Mouse (Mus musculus) testis, adult 2 months (tissue): ENCODE measurements around the gene Sds.

Experiments used
- CTCF ChIP-seq: fragments of 200-500 bp; IDR thresholded peaks from 2 replicates; pipeline ENCODE4 v1.5.1; 2012; ENCODE audit warnings: low read depth, mild to moderate bottlenecking, inconsistent platforms, low read length, moderate library complexity; ENCODE audit not compliant: control insufficient read depth, insufficient read depth, insufficient replicate concordance
- POLR2A ChIP-seq: fragments of 200-500 bp; IDR thresholded peaks from 2 replicates; pipeline ENCODE4 v1.6.1; 2012; ENCODE audit warnings: low read depth, mild to moderate bottlenecking, inconsistent platforms, low read length, moderate library complexity; ENCODE audit not compliant: control insufficient read depth

DNA sequence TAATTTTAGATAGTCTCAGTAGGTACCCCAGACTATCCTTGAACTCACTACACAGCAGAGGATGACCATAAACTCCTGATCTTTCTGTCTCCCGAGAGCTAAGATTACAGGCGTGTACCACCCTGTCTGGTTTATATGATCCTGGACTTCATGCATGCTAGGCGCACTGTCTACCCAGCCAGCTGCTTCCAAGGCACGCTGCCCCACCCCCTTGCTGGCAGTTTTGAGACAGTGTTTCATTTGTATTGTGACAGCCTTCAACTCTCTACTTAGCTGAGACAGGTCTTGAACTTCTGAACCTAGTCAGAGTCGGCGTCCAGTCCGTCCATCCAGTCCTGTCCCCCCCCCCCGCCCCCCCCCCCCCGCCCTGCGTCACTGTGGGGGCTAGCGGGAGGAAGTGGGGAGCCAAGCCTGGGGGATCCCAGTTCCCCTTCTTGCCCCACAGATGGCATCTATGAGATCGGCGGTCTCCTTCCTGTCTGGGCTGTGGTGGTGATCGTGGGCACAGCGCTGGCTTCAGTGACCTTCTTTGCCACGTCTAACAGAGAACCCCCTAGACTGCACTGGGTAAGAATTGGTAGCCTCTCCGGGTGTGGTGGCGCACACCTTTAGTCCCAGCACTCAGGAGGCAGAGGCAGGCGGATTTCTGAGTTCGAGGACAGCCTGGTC, 51.1 kb downstream of the Sds start:
- TF ChIP-seq POLR2A: no peak
- no peak for TF ChIP-seq CTCF
